Mouse (Mus musculus): ENCODE measurements around the gene Samd15.
"Not testable (repeated sequence)": the region's sequence is repeated elsewhere in the genome, so short reads cannot be mapped to it uniquely, and the experiment has no call there.

DNA sequence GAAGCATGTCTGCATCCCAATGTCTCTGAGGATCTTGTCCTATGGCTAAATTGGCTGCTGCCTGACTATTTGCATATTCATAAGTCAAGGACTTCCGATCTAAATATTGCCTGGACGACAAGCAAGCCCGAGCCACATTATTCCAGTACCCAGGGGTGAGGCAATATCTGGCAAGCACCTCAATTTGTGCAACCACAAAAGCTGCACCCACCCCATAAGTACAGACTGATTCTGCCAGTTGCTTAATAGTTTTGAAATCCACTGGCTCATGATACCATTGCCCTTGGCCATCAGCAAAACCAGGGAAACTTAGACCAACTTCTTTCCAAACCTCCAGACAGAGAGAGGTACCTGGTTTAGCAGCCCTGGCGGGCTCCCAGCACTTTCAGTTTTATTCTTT is 45.1 kb upstream of the Samd15 start:
- TF ChIP-seq TAL1, GATA1 (IDR thresholded peaks at IDR 0.05; ENCODE audit: low read length): not testable (repeated sequence)

All from erythroblast, embryonic 14.5 days (primary cell).